Mouse (Mus musculus): ENCODE measurements around the gene Cirbp. TPM values are rescaled to one million over a fixed set of nuclear protein-coding genes. Genes with fewer than 3 reads are reported as not detected.

Cirbp gene
- total and polyA plus RNA-seq, 2 experiments from 2014 or later = 315 to 829 TPM

DNA sequence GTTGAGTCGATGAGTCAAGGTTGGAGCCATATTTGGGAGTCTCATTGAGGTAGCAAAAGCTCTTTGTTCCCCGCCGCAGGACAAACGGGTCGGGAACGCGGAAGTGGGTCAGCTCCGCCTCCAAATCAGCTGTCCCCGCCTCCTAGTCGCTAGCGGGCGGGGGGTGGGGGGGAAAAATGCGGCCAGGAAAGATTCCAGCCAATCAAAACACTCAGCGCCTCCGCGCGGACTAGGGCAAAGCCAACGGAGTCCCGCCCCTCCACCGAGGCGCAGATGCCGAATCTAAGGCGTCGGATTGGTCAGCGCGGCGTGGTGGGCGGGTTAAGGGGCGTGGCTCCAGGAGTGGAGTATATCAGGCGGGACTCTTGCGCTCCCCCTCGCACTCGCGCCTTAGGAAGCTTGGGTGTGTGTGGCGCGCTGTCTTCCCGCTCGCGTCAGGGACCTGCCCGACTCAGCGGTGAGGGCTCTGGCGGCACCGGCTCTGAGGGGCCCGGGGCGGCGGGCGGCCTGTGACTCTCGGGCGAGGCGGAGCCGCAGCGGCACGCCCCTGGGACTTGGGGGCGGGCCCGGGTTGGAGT is 1.8 kb downstream of the Cirbp start:
- TF ChIP-seq CTCF (IDR thresholded peaks at IDR 0.05) = no peak
- H3K4me2 ChIP-seq (ENCODE audit: low read depth, low read length, poor library complexity, severe bottlenecking) = peak overlapping the region; percentile 77
- no peaks in the 10 kb centered on the region for H3K9me3 ChIP-seq (ENCODE audit: low read length)
- H3K36me3 ChIP-seq (ENCODE audit: insufficient read depth, low read length) = peaks cover 18% of the 10 kb centered on the region
- peak; percentile 91 for ATAC-seq (ENCODE audit: low FRiP score)
- H3K4me3 ChIP-seq (ENCODE audit: low read depth, low read length) = peak overlapping the region; percentile 91
- H3K4me1 ChIP-seq (ENCODE audit: insufficient read depth, low read length) = peaks cover 7% of the 10 kb centered on the region; the same call in 1 of the 2 replicates
- whole genome bisulfite sequencing = 1% methylated on average over 54 of the region's 55 CpGs
- peak overlapping the region; percentile 100 for H3K27ac ChIP-seq (ENCODE audit: low read depth, low read length)
- peak overlapping the region; percentile 100 for H3K9ac ChIP-seq (replicated peaks; ENCODE audit: low read length, poor library complexity, severe bottlenecking)
- peak; percentile 100 for DNase-seq (ENCODE audit: low spot score)
- no peaks in the 10 kb centered on the region for H3K27me3 ChIP-seq (ENCODE audit: insufficient read depth, low read length)

GRCm38 (mm10) chr10:80168038-80168661 is 2.4 kb downstream of the Cirbp start:
- ATAC-seq (ENCODE audit: low FRiP score) = peak; percentile 60
- peak overlapping the region; percentile 77 for H3K4me2 ChIP-seq (ENCODE audit: low read depth, low read length, poor library complexity, severe bottlenecking)
- peaks cover 7% of the 10 kb centered on the region; the same call in 1 of the 2 replicates for H3K4me1 ChIP-seq (ENCODE audit: insufficient read depth, low read length)
- H3K4me3 ChIP-seq (ENCODE audit: low read depth, low read length) = peak overlapping the region; percentile 91
- peak overlapping the region; percentile 100 for H3K27ac ChIP-seq (ENCODE audit: low read depth, low read length)
- peak overlapping the region; percentile 100 for H3K9ac ChIP-seq (replicated peaks; ENCODE audit: low read length, poor library complexity, severe bottlenecking)
- DNase-seq (ENCODE audit: low spot score) = peak; percentile 94
- no peaks in the 10 kb centered on the region for H3K27me3 ChIP-seq (ENCODE audit: insufficient read depth, low read length)
- peaks cover 18% of the 10 kb centered on the region for H3K36me3 ChIP-seq (ENCODE audit: insufficient read depth, low read length)
- no peak for TF ChIP-seq CTCF (IDR thresholded peaks at IDR 0.05)
- WGBS = under 1% methylated on average over 40 of the region's 48 CpGs
- no peaks in the 10 kb centered on the region for H3K9me3 ChIP-seq (ENCODE audit: low read length)

- WGBS = 33% methylated on average over 1 of the region's 1 CpGs
Measured at GRCm38 (mm10) chr10:80169070-80169469, 3.3 kb downstream of the Cirbp start.

GRCm38 (mm10) chr10:80169651-80170050 is 3.9 kb downstream of the Cirbp start:
- H3K4me2 ChIP-seq (ENCODE audit: low read depth, low read length, poor library complexity, severe bottlenecking) = no peak overlapping the region
- no peak overlapping the region for H3K9ac ChIP-seq (replicated peaks; ENCODE audit: low read length, poor library complexity, severe bottlenecking)
- no peaks in the 10 kb centered on the region for H3K9me3 ChIP-seq (ENCODE audit: low read length)
- no peak for DNase-seq (ENCODE audit: low spot score)
- H3K4me3 ChIP-seq (ENCODE audit: low read depth, low read length) = no peak overlapping the region
- no peak for ATAC-seq (ENCODE audit: low FRiP score)
- peaks cover 11% of the 10 kb centered on the region; the same call in 1 of the 2 replicates for H3K4me1 ChIP-seq (ENCODE audit: insufficient read depth, low read length)
- TF ChIP-seq CTCF (IDR thresholded peaks at IDR 0.05) = no peak
- H3K27ac ChIP-seq (ENCODE audit: low read depth, low read length) = no peak overlapping the region
- H3K36me3 ChIP-seq (ENCODE audit: insufficient read depth, low read length) = peaks cover 18% of the 10 kb centered on the region
- H3K27me3 ChIP-seq (ENCODE audit: insufficient read depth, low read length) = no peaks in the 10 kb centered on the region
- WGBS = 95% methylated on average over 7 of the region's 7 CpGs

More at GRCm38 (mm10) chr10:80169070-80169469, 3.3 kb downstream of the Cirbp start:
- H3K9ac ChIP-seq (replicated peaks; ENCODE audit: low read length, poor library complexity, severe bottlenecking) = peak overlapping the region; percentile 100; the same call in 1 of the 2 replicates
- peak overlapping the region; percentile 77 for H3K4me2 ChIP-seq (ENCODE audit: low read depth, low read length, poor library complexity, severe bottlenecking)
- peaks cover 18% of the 10 kb centered on the region for H3K36me3 ChIP-seq (ENCODE audit: insufficient read depth, low read length)
- DNase-seq (ENCODE audit: low spot score) (no peak), ATAC-seq (ENCODE audit: low FRiP score) (no peak)
- peak overlapping the region; percentile 100; the same call in 1 of the 2 replicates for H3K27ac ChIP-seq (ENCODE audit: low read depth, low read length)
- H3K4me3 ChIP-seq (ENCODE audit: low read depth, low read length) = peak overlapping the region; percentile 91; the same call in 1 of the 2 replicates
- no peaks in the 10 kb centered on the region for H3K9me3 ChIP-seq (ENCODE audit: low read length)
- no peaks in the 10 kb centered on the region for H3K27me3 ChIP-seq (ENCODE audit: insufficient read depth, low read length)
- peaks cover 11% of the 10 kb centered on the region; the same call in 1 of the 2 replicates for H3K4me1 ChIP-seq (ENCODE audit: insufficient read depth, low read length)
- TF ChIP-seq CTCF (IDR thresholded peaks at IDR 0.05) = no peak

- H3K9me3 ChIP-seq (ENCODE audit: low read length) = no peaks in the 10 kb centered on the region
- DNase-seq (ENCODE audit: low spot score) = no peak
- peaks cover 11% of the 10 kb centered on the region; the same call in 1 of the 2 replicates for H3K4me1 ChIP-seq (ENCODE audit: insufficient read depth, low read length)
- no peak for TF ChIP-seq CTCF (IDR thresholded peaks at IDR 0.05)
- 97% methylated on average over 16 of the region's 16 CpGs for WGBS
- no peak for ATAC-seq (ENCODE audit: low FRiP score)
- no peak overlapping the region for H3K4me3 ChIP-seq (ENCODE audit: low read depth, low read length)
- H3K4me2 ChIP-seq (ENCODE audit: low read depth, low read length, poor library complexity, severe bottlenecking) = no peak overlapping the region
- H3K27me3 ChIP-seq (ENCODE audit: insufficient read depth, low read length) = no peaks in the 10 kb centered on the region
- no peak overlapping the region for H3K27ac ChIP-seq (ENCODE audit: low read depth, low read length)
- H3K9ac ChIP-seq (replicated peaks; ENCODE audit: low read length, poor library complexity, severe bottlenecking) = no peak overlapping the region
- H3K36me3 ChIP-seq (ENCODE audit: insufficient read depth, low read length) = peaks cover 18% of the 10 kb centered on the region
Measured at GRCm38 (mm10) chr10:80170052-80170451, 4.3 kb downstream of the Cirbp start.

GRCm38 (mm10) chr10:80170601-80171021 is 4.8 kb downstream of the Cirbp start:
- Histone ChIP-seq H3K27ac (ENCODE audit: low read depth, low read length) (no peak overlapping the region), H3K9ac (replicated peaks; ENCODE audit: low read length, poor library complexity, severe bottlenecking) (no peak overlapping the region), H3K4me1 (ENCODE audit: insufficient read depth, low read length) (peaks cover 9% of the 10 kb centered on the region; the same call in 1 of the 2 replicates), H3K9me3 (ENCODE audit: low read length) (no peaks in the 10 kb centered on the region), H3K4me2 (ENCODE audit: low read depth, low read length, poor library complexity, severe bottlenecking) (no peak overlapping the region), H3K36me3 (ENCODE audit: insufficient read depth, low read length) (peaks cover 18% of the 10 kb centered on the region), H3K4me3 (ENCODE audit: low read depth, low read length) (no peak overlapping the region), H3K27me3 (ENCODE audit: insufficient read depth, low read length) (no peaks in the 10 kb centered on the region)
- DNase-seq (ENCODE audit: low spot score) (no peak), ATAC-seq (ENCODE audit: low FRiP score) (no peak)
- WGBS = 95% methylated on average over 19 of the region's 19 CpGs
- no peak for TF ChIP-seq CTCF (IDR thresholded peaks at IDR 0.05)
